Mouse (Mus musculus): ENCODE measurements around the gene Syn3.
"Not testable (repeated sequence)": the region's sequence is repeated elsewhere in the genome, so short reads cannot be mapped to it uniquely, and the experiment has no call there.

Syn3 gene

GRCm38 (mm10) chr10:86418345-86418744 lies 80.4 kb downstream of the Syn3 start:
- DNase-seq (ENCODE audit: low read depth, low spot score), result peak; percentile 6

- no peak for DNase-seq (ENCODE audit: low read depth, low spot score)
These were observed 81.9 kb downstream of the Syn3 start for GRCm38 (mm10) chr10:86416806-86417205.

GRCm38 (mm10) chr10:86410868-86411267 lies 87.8 kb downstream of the Syn3 start:
- DNase-seq (ENCODE audit: low read depth, low spot score), result no peak

DNA sequence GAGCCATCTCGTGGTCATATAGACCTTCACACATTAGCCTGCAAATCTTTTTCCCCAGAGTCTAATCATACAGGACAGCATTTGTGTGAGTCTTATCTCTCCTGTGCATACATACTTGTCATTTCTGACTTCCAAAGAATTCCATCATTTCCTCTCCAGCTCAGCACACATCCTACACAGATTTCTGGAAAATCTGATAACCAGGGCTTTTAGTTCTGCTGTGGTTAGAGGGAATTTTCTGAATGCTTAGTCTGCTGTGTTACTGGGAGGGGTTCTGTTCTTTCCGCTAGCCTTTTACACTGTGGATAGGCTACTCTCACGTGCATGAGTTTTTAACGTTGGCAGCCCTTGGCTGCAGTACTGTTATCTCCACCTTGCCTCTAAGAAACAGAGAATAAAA lies 91.7 kb downstream of the Syn3 start:
- no peak for DNase-seq (ENCODE audit: low read depth, low spot score)

DNA sequence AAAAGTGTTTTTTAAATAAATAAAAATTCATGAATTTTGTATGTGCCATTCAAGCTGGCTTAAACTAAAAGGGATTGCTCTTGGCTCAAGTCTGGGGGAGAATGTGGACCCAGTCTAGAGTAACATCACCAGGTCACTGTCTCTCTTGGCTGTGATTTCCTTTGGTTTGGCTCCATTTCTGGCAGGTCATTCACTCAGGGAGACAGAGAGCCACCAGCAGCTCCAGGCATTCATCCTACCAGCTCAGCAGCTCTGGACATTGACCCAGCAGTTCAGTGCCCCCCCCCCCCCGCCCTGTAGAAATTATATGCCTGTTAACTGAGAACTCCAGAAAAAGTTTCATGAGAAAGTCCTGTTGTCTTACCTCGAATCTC lies 100.4 kb downstream of the Syn3 start:
- no peak for DNase-seq (ENCODE audit: low read depth, low spot score)

DNA sequence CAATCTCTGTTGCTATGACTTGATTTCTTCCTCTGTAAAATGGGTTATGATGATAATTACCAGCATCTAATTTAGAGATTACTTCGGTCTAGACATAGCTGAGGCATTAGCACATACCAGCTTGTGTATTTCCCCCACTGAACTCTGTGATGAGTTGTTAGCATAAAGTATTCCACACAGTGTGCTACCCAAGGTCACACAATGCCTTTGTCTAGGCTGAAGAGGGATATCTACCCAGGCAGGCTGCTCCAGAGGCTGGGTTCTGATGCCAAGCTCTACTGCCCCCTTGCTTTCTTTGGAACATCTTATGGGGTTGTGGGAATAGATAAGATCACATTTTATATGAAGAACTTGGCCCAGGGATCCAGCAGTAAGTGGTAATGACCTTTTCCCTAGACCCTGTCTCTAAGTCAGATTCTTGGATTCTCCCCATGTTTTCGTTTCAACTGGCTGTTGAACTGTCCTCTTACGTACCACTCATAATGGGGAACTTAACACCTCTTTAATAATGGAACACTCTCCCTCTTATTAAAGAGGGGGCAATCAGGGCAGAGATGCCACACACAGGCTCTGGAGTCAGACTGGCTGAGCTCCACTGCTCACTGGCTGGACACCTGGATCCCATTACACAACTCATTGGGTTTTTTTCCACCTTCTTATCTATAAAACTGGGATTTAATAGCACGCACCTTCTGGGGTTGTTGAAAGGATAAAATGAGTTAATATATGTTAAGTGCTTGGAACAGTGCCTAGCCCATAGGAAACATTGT lies 100.9 kb downstream of the Syn3 start:
- DNase-seq (ENCODE audit: low read depth, low spot score), result no peak

GRCm38 (mm10) chr10:86392399-86392798 lies 106.3 kb downstream of the Syn3 start:
- peak; percentile 13 for DNase-seq (ENCODE audit: low read depth, low spot score)

GRCm38 (mm10) chr10:86389913-86390312 lies 108.8 kb downstream of the Syn3 start:
- DNase-seq (ENCODE audit: low read depth, low spot score), result no peak

DNA sequence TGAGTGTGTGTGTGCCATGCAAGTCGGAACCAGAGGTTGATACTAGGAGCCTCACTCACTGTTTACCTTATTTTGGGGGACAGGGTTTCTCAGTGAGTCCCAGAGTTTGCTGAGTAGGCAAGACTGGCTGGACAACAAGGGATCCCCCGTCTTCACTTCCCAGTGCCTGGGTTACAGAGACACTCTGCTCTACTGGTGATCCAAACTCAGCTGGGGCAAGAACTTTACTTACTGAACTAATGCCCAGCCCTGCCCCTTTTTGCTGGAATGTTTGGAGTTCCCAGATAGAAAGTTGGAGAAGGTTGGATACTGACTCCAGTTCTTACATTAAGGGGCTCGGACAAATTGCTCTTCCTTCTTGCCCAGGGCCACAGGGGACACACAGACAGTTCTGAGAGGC lies 109.3 kb downstream of the Syn3 start:
- DNase-seq (ENCODE audit: low read depth, low spot score), result no peak

GRCm38 (mm10) chr10:86388803-86389202 lies 109.9 kb downstream of the Syn3 start:
- DNase-seq (ENCODE audit: low read depth, low spot score), result no peak

DNA sequence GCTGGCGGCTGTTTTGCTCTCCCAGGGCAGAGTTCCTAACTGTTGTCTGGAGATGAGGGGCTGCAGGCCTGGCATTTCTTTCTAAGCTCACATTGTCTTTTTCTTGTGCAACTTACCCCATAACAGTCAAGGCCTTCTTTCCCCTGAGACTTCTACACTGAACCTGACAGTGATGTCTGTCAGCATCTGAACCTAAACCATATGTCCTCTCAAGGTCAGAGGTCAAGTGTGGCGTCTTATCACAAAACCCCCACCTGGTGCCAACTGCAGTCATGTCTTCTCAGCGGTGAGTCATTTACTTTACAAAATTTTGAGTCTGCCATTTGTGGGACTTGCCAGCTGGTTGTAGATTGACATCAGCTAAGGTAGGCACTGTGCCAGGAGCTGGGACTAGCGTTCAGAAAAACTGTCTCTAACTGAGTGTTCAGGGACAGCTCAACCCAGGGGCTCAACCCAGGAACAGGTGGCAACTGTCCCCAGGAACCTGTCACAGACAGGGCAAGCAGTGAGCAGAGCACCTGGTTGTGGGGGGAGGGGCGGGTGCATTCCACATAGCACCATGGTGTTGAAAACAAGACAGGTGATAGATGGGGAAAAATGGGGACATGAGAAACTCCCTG lies 110.8 kb downstream of the Syn3 start:
- DNase-seq (ENCODE audit: low read depth, low spot score), result no peak

GRCm38 (mm10) chr10:86386232-86386631 lies 112.5 kb downstream of the Syn3 start:
- DNase-seq (ENCODE audit: low read depth, low spot score), result no peak

GRCm38 (mm10) chr10:86385656-86386055 lies 113.0 kb downstream of the Syn3 start:
- no peak for DNase-seq (ENCODE audit: low read depth, low spot score)

- no peak for DNase-seq (ENCODE audit: low read depth, low spot score)
These were observed 114.0 kb downstream of the Syn3 start for GRCm38 (mm10) chr10:86384655-86385054.

DNA sequence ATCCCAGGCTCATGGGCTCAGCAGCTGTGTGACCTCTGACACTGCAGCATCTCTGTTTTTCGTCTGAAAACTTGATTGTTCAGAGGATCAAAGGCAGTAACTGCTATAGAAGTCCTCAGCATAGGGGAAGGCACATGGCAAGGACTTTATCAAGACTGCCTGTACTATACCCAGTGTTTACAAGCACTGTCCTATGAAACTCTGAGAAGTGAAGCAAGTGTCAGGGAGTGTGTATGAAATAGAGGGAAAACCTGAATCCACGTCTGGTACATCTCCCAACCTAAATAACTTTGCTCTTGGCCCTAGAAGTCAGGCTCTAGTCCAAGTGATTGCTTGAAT lies 116.8 kb downstream of the Syn3 start:
- DNase-seq (ENCODE audit: low read depth, low spot score), result no peak

GRCm38 (mm10) chr10:86381150-86381921 lies 117.4 kb downstream of the Syn3 start:
- no peak for DNase-seq (ENCODE audit: low read depth, low spot score)

DNA sequence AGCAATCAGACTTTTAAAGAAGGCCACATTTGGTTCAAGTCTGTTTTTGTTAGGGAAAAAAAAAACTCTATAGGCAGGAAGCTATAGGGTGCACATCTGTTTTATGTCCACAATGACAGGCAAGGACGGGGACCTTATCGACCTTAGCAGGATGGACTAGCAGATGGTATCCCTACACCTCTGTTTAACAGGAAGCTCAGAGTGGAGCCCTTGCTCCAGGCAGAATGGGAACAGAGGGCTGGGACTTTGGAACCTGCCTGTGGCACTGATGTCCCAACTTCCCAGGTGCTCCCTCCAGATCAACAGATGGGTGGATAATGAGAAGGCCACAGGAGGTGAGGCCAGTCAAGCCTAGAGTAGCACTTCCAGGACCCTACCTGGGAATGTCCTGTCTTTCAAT lies 118.1 kb downstream of the Syn3 start:
- no peak for DNase-seq (ENCODE audit: low read depth, low spot score)

DNA sequence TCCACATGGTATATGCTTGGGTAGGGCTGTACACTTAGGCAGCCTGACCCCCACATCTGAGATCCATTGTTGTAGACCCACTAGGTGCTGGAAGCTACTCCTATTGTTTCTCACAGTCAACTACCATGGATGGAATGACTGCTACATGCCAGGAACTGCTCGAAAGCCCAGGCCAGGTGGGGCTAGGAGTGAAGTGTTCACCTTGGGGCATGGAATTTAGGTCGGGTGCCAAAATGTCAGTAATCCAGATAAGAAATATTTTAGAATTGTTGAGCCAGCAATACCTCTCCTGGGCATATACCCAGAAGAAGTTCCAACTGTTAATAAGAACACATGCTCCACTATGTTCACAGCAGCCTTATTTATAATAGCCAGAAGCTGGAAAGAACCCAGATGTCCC lies 119.9 kb downstream of the Syn3 start:
- DNase-seq (ENCODE audit: low read depth, low spot score), result not testable (repeated sequence)

GRCm38 (mm10) chr10:86376392-86377185 lies 122.1 kb downstream of the Syn3 start:
- DNase-seq (ENCODE audit: low read depth, low spot score), result no peak

- DNase-seq (ENCODE audit: low read depth, low spot score), result no peak
These were observed 122.8 kb downstream of the Syn3 start for GRCm38 (mm10) chr10:86375903-86376302.

DNA sequence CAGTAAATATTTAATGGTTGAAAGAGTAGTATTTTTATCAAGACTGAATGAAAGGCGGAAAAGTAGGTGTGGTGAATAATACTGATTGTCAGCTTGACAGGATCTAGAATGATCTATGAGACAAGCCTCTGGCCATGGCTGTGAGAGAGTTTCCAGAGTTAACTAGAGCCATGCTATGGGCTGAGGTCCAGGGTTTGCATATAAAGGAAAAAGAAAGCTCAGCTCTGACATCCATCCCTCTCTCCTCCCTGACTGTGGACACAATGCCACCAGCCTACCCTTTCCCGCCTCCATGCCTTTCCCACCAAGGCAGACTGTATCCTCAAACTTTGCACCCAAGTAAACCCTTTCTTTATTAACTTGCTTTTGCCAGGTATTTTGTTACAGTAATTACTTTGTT lies 124.6 kb downstream of the Syn3 start:
- DNase-seq (ENCODE audit: low read depth, low spot score), result no peak

DNA sequence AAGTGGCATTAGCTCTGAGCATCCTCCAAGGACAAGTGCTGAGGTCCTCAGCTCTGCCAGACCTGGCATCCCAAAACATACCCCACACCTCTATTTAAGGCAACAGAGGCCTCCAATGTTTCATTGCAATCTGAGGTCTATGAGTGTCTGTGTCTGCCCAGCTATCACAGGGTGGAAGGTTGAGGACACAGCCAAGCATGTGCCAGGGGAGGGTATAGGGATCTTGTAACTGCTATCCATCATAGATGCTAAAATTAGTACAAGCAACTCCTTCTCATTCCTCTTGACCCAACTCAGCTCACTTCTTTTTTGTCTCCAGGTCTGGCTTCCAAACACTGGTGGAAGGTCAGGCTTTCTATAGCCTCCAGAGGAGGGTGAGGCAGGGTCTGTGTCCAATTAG lies 127.1 kb downstream of the Syn3 start:
- DNase-seq (ENCODE audit: low read depth, low spot score), result no peak

Measured in c-Kit-negative CD71-positive TER-119-positive erythroid progenitor cells, embryonic 14.5 days (primary cell).